ENCODE assay signal across 8 mouse cellular contexts in genomic region chr5:124531583-124531930, GRCm38 (mm10). TPM values are rescaled to one million over a fixed set of nuclear protein-coding genes. Genes with fewer than 3 reads are reported as not detected.
DNase-seq lines count a peak whose midpoint lies in the region; ATAC-seq lines count a peak whose summit lies in the region.

No protein-coding gene starts in this region.

- DNase-seq in kidney, adult 18-20 months: peak; percentile 35
- DNase-seq in kidney, postnatal 25 days: no peak
- DNase-seq in NIH3T3 (ENCODE audit: low read depth): peak; percentile 19
- DNase-seq in hindbrain, embryonic 11.5 days (ENCODE audit: low spot score): no peak
- no peak for DNase-seq in midbrain, embryonic 10.5 days (ENCODE audit: low spot score)
- no peak for DNase-seq in urinary bladder, postnatal 25 days (ENCODE audit: low spot score)
- no peak for DNase-seq in right cerebral cortex, adult 2 months (ENCODE audit: low spot score in 2 of 2)
- no peak for DNase-seq in frontal cortex, postnatal 10 days (ENCODE audit: low spot score in 2 of 2)

- peak overlapping the region; percentile 77 for H3K27ac ChIP-seq in hindbrain, embryonic 11.5 days (ENCODE audit: low read depth, low read length)
- peak overlapping the region; percentile 96 for H3K27ac ChIP-seq in midbrain, embryonic 10.5 days (replicated peaks)

- H3K27me3 ChIP-seq in hindbrain, embryonic 11.5 days (ENCODE audit: control insufficient read depth, insufficient read depth, low read length): no peaks in the 10 kb centered on the region
- H3K27me3 ChIP-seq in midbrain, embryonic 10.5 days (ENCODE audit: low read depth, poor library complexity, severe bottlenecking): no peaks in the 10 kb centered on the region

- H3K4me3 ChIP-seq in hindbrain, embryonic 11.5 days (ENCODE audit: low read depth, low read length): peak overlapping the region; percentile 77
- H3K4me3 ChIP-seq in midbrain, embryonic 10.5 days: peak overlapping the region; percentile 90

- WGBS in hindbrain, embryonic 11.5 days: 12% methylated on average over 14 of the region's 14 CpGs
- 10% methylated on average over 14 of the region's 14 CpGs for WGBS in midbrain, embryonic 10.5 days

- H3K4me2 ChIP-seq in hindbrain, embryonic 11.5 days (replicated peaks; ENCODE audit: low read depth, low read length): peak overlapping the region; percentile 82

- peak overlapping the region; percentile 69 for H3K9ac ChIP-seq in hindbrain, embryonic 11.5 days (ENCODE audit: low read depth, low read length)

- no peak for ATAC-seq in hindbrain, embryonic 11.5 days (ENCODE audit: low FRiP score)

- H3K9me3 ChIP-seq in hindbrain, embryonic 11.5 days (ENCODE audit: control insufficient read depth, low read length): no peaks in the 10 kb centered on the region
- no peaks in the 10 kb centered on the region for H3K9me3 ChIP-seq in midbrain, embryonic 10.5 days (replicated peaks)

- no peaks in the 10 kb centered on the region for H3K36me3 ChIP-seq in hindbrain, embryonic 11.5 days (ENCODE audit: control insufficient read depth, insufficient read depth, low read length)
- peaks cover 6% of the 10 kb centered on the region for H3K36me3 ChIP-seq in midbrain, embryonic 10.5 days

- peaks cover 6% of the 10 kb centered on the region for H3K4me1 ChIP-seq in hindbrain, embryonic 11.5 days (replicated peaks; ENCODE audit: control insufficient read depth, insufficient read depth, low read length)
- peaks cover 50% of the 10 kb centered on the region for H3K4me1 ChIP-seq in midbrain, embryonic 10.5 days

RNA-seq across cellular contexts. Expression of gene Rilpl1, which starts 0.4 kb away (rescaled TPM):
- 16.4 and 20.7 TPM in 2 replicates for polyA plus RNA-seq in hindbrain, embryonic 11.5 days (2014; fragmentation: Nextera tagmentation; extraction: Ambion mirVana)
- 20.2 and 22.7 TPM in 2 replicates for polyA plus RNA-seq in midbrain, embryonic 10.5 days (2016; fragmentation: Nextera tagmentation; extraction: Ambion mirVana)

RNA-seq across cellular contexts. Expression of gene Tmed2, which starts 8.9 kb away (rescaled TPM):
- 474 and 506 TPM in 2 replicates for polyA plus RNA-seq in hindbrain, embryonic 11.5 days (2014; fragmentation: Nextera tagmentation; extraction: Ambion mirVana)
- polyA plus RNA-seq in midbrain, embryonic 10.5 days (2016; fragmentation: Nextera tagmentation; extraction: Ambion mirVana): 466 and 495 TPM in 2 replicates

RNA-seq across cellular contexts. Expression of gene Ddx55, which starts 21.1 kb away (rescaled TPM):
- polyA plus RNA-seq in hindbrain, embryonic 11.5 days (2014; fragmentation: Nextera tagmentation; extraction: Ambion mirVana): 15.6 and 17.6 TPM in 2 replicates
- polyA plus RNA-seq in midbrain, embryonic 10.5 days (2016; fragmentation: Nextera tagmentation; extraction: Ambion mirVana): 18.4 and 19.1 TPM in 2 replicates

RNA-seq across cellular contexts. Expression of gene Eif2b1, which starts 47.4 kb away (rescaled TPM):
- polyA plus RNA-seq in hindbrain, embryonic 11.5 days (2014; fragmentation: Nextera tagmentation; extraction: Ambion mirVana): 82.2 and 83.5 TPM in 2 replicates
- 86.7 and 86.9 TPM in 2 replicates for polyA plus RNA-seq in midbrain, embryonic 10.5 days (2016; fragmentation: Nextera tagmentation; extraction: Ambion mirVana)

RNA-seq across cellular contexts. Expression of gene Gtf2h3, which starts 47.4 kb away (rescaled TPM):
- polyA plus RNA-seq in hindbrain, embryonic 11.5 days (2014; fragmentation: Nextera tagmentation; extraction: Ambion mirVana): 74.7 and 74.9 TPM in 2 replicates
- 96.4 and 98.9 TPM in 2 replicates for polyA plus RNA-seq in midbrain, embryonic 10.5 days (2016; fragmentation: Nextera tagmentation; extraction: Ambion mirVana)

Comparison
In these comparisons a context has a peak if more than half of its experiments do, and no peak if none do; other contexts are left out.
1. DNase-seq: peak in kidney, adult 18-20 months (single experiment) and NIH3T3 (single experiment); none in kidney, postnatal 25 days (0 of 2), hindbrain, embryonic 11.5 days (single experiment), midbrain, embryonic 10.5 days (single experiment), urinary bladder, postnatal 25 days (single experiment), right cerebral cortex, adult 2 months (0 of 2) and frontal cortex, postnatal 10 days (0 of 2).